In the genomic region with DNA sequence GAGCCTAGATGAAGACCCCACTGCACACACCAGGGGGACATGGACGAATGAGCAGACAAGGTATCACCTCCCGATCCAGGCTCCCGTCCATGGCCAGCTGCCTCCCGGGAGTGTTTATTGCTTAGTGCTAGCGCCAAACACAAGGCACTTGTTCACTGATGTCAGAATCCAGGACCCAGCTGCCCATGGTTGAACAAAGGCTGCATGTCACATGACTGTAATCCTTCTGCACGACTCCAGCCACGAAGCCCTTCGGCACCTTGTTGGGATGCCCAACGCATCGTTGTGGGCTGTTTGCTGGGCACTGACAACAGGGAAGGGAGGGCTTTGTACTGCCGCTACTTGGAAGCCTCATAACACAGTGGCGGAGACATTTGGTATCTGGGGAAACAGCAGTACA, we compare ENCODE assay signal across 8 mouse cellular contexts. TPM values are rescaled to one million over a fixed set of nuclear protein-coding genes. Genes with fewer than 3 reads are reported as not detected.
DNase-seq lines count a peak whose midpoint lies in the region; ATAC-seq lines count a peak whose summit lies in the region.

A gene (plus strand): TSS at position 367 of the 400 bp plus-strand sequence.

- 43% methylated on average over 12 of the region's 12 CpGs for WGBS in kidney, embryonic 15.5 days
- 85% methylated on average over 12 of the region's 12 CpGs for WGBS in forebrain, embryonic 10.5 days
- WGBS in liver, embryonic 16.5 days (ENCODE audit: insufficient replicate concordance), result 75% methylated on average over 12 of the region's 12 CpGs

- ATAC-seq in kidney, embryonic 15.5 days (replicated peaks; ENCODE audit: low FRiP score), result no peak
- no peak for ATAC-seq in liver, embryonic 16.5 days (ENCODE audit: low read depth)
- ATAC-seq in erythroblast, adult 5-6 weeks (replicated peaks; ENCODE audit: low FRiP score, poor library complexity, severe bottlenecking), result no peak

- peak within 1 kb of the TSS; percentile 74 for H3K27ac ChIP-seq in kidney, embryonic 15.5 days
- H3K27ac ChIP-seq in forebrain, embryonic 10.5 days, result peak within 1 kb of the TSS; percentile 76
- H3K27ac ChIP-seq in liver, embryonic 16.5 days (ENCODE audit: low read length), result no peak within 1 kb of the TSS

- no peaks in the 10 kb centered on the region for H3K9me3 ChIP-seq in kidney, embryonic 15.5 days (replicated peaks)
- no peaks in the 10 kb centered on the region for H3K9me3 ChIP-seq in forebrain, embryonic 10.5 days
- no peaks in the 10 kb centered on the region for H3K9me3 ChIP-seq in liver, embryonic 16.5 days (replicated peaks; ENCODE audit: control insufficient read depth, low read length)

- peaks cover 64% of the 10 kb centered on the region for H3K4me1 ChIP-seq in kidney, embryonic 15.5 days
- H3K4me1 ChIP-seq in forebrain, embryonic 10.5 days, result peaks cover 61% of the 10 kb centered on the region
- no peaks in the 10 kb centered on the region for H3K4me1 ChIP-seq in liver, embryonic 16.5 days (ENCODE audit: control insufficient read depth, low read depth, low read length)

- no peak for DNase-seq in kidney, postnatal 10 days
- DNase-seq in forebrain, embryonic 10.5 days (ENCODE audit: extremely low spot score, low spot score), result no peak
- DNase-seq in layer of hippocampus, adult 18-20 months (ENCODE audit: low spot score in 2 of 2), result peak; percentile 26 to 59
- DNase-seq in adrenal gland, postnatal 4 days (ENCODE audit: low spot score in 2 of 2), result no peak
- no peak for DNase-seq in adrenal gland, adult 2 months

- H3K36me3 ChIP-seq in kidney, embryonic 15.5 days, result no peaks in the 10 kb centered on the region
- peaks cover 84% of the 10 kb centered on the region for H3K36me3 ChIP-seq in forebrain, embryonic 10.5 days (replicated peaks)
- H3K36me3 ChIP-seq in liver, embryonic 16.5 days (ENCODE audit: control insufficient read depth, insufficient read depth), result no peaks in the 10 kb centered on the region

- peak within 1 kb of the TSS; percentile 19 for H3K4me3 ChIP-seq in kidney, embryonic 15.5 days (replicated peaks)
- peak within 1 kb of the TSS; percentile 5; the same call in 1 of the 2 replicates for H3K4me3 ChIP-seq in forebrain, embryonic 10.5 days
- peak within 1 kb of the TSS; percentile 28; the same call in 1 of the 2 replicates for H3K4me3 ChIP-seq in liver, embryonic 16.5 days (ENCODE audit: low read depth, low read length)

- H3K27me3 ChIP-seq in kidney, embryonic 15.5 days, result peaks cover 100% of the 10 kb centered on the region
- H3K27me3 ChIP-seq in forebrain, embryonic 10.5 days (ENCODE audit: poor library complexity, severe bottlenecking), result peaks cover 56% of the 10 kb centered on the region
- H3K27me3 ChIP-seq in liver, embryonic 16.5 days (ENCODE audit: control insufficient read depth, insufficient read depth, low read depth, low read length), result no peaks in the 10 kb centered on the region

- H3K4me2 ChIP-seq in kidney, embryonic 15.5 days, result peak within 1 kb of the TSS; percentile 48
- H3K4me2 ChIP-seq in liver, embryonic 16.5 days (ENCODE audit: low read depth, low read length), result peak within 1 kb of the TSS; percentile 41

- H3K9ac ChIP-seq in kidney, embryonic 15.5 days, result no peak within 1 kb of the TSS; the same call in 1 of the 2 replicates
- H3K9ac ChIP-seq in liver, embryonic 16.5 days (ENCODE audit: low read depth, low read length), result 0 out of 2 replicates have a peak within 1 kb of the TSS, but pooled peaks have one; percentile 19

RNA-seq across cellular contexts. Expression of the gene that starts here (rescaled TPM):
- not detected in 2 replicates for polyA plus RNA-seq in kidney, embryonic 15.5 days (2015; fragmentation: Nextera tagmentation; extraction: Ambion mirVana)
- not detected in 2 replicates for polyA plus RNA-seq in forebrain, embryonic 10.5 days (2016; fragmentation: Nextera tagmentation; extraction: Ambion mirVana)
- total RNA-seq in layer of hippocampus, adult 18-20 months (2021), result under 1 TPM in 1 of 2 experiments, not detected in 1; 0.53 TPM
- not detected in 2 replicates for polyA plus RNA-seq in liver, embryonic 16.5 days (2015; fragmentation: Nextera tagmentation; extraction: Ambion mirVana)
- not detected for total RNA-seq in adrenal gland, postnatal 4 days (2021)
- not detected for total RNA-seq in adrenal gland, adult 2 months (2021)
- not detected in 2 replicates for polyA plus RNA-seq in adrenal gland, adult 2 months (2012; rRNA removed)
- total RNA-seq in erythroblast, adult 5-6 weeks (2015; ENCODE audit: low replicate concordance), result not detected in 2 replicates
- not detected in 2 replicates for total RNA-seq in erythroblast, adult 5-6 weeks (2017; ENCODE audit: low replicate concordance)

Comparison
In these comparisons a context has a peak if more than half of its experiments do, and no peak if none do; other contexts are left out.
1. Peak in DNase-seq in layer of hippocampus, adult 18-20 months; RNA of the gene not detected or under 1 TPM.